Mouse (Mus musculus) heart, adult 2 months (tissue): Measurements from ENCODE around the gene Zfp688.
"Not testable (repeated sequence)": the region's sequence is repeated elsewhere in the genome, so short reads cannot be mapped to it uniquely, and the experiment has no call there.

Experiments used
- CTCF ChIP-seq: fragments of 200-600 bp; IDR thresholded peaks from 2 replicates; pipeline ENCODE4 v1.8.1; 2022; ENCODE audit warnings: antibody characterized with exemption, mild to moderate bottlenecking, moderate library complexity
- POLR2A ChIP-seq: fragments of 200-500 bp; IDR thresholded peaks from 2 replicates; pipeline ENCODE4 v1.6.1; 2011; ENCODE audit warnings: mild to moderate bottlenecking, low read depth, low read length, control low read depth; ENCODE audit not compliant: insufficient read depth

GRCm38 (mm10) chr7:127388201-127388600, 33.7 kb downstream of the Zfp688 start:
- TF ChIP-seq POLR2A, CTCF: not testable (repeated sequence)
